Comparison of ENCODE assay signal across 8 mouse cellular contexts in the genomic region with DNA sequence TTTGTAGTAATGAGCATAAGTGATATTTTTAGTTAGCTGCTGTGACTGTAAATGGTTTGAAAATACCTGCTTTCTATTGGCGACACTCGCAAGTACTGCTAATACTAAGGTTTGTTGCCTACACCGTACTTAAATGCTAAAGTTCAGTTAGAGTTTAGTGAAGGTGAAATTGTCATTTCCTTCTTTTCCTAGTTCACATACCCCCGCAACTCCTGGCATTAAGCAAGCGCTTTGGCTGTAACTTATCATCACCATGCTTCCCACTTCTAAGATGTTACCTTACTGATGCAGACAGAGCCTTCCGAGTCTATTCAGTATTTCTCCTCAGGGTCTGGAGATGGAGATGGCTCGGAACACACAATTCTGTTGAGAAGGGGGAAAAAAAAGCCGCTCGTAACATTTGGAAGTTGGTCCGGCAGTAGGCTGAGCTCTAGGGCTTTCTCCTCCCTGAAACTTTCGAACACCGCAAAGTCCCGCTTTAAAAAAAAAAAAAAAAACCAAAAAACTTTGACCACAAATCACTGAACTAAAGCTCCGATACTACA. TPM values are rescaled to one million over a fixed set of nuclear protein-coding genes. Genes with fewer than 3 reads are reported as not detected.
DNase-seq lines count a peak whose midpoint lies in the region; ATAC-seq and TF ChIP-seq lines count a peak whose summit lies in the region.

No protein-coding gene starts in this region.

- no peaks in the 10 kb centered on the region for H3K9me3 ChIP-seq in liver, embryonic 11.5 days (ENCODE audit: control insufficient read depth, low read length)
- H3K9me3 ChIP-seq in embryonic facial prominence, embryonic 14.5 days (ENCODE audit: control insufficient read depth, low read length) = no peaks in the 10 kb centered on the region
- H3K9me3 ChIP-seq in intestine, postnatal 0 days (ENCODE audit: control insufficient read depth) = no peaks in the 10 kb centered on the region
- no peaks in the 10 kb centered on the region for H3K9me3 ChIP-seq in neural tube, embryonic 12.5 days

- WGBS in liver, embryonic 11.5 days = 33% methylated on average over 14 of the region's 14 CpGs
- 24% methylated on average over 14 of the region's 14 CpGs for WGBS in embryonic facial prominence, embryonic 14.5 days
- 32% methylated on average over 14 of the region's 14 CpGs for WGBS in intestine, postnatal 0 days
- WGBS in neural tube, embryonic 12.5 days = 30% methylated on average over 14 of the region's 14 CpGs

- no peaks in the 10 kb centered on the region for H3K36me3 ChIP-seq in liver, embryonic 11.5 days (ENCODE audit: control insufficient read depth, insufficient read depth, low read length)
- no peaks in the 10 kb centered on the region for H3K36me3 ChIP-seq in embryonic facial prominence, embryonic 14.5 days (ENCODE audit: control insufficient read depth, insufficient read depth, low read length)
- no peaks in the 10 kb centered on the region for H3K36me3 ChIP-seq in intestine, postnatal 0 days (ENCODE audit: control insufficient read depth, insufficient read depth)
- no peaks in the 10 kb centered on the region for H3K36me3 ChIP-seq in neural tube, embryonic 12.5 days

- DNase-seq in liver, embryonic 11.5 days (ENCODE audit: low spot score) = no peak
- DNase-seq in liver = no peak
- no peak for DNase-seq in embryonic facial prominence, embryonic 14.5 days (ENCODE audit: low spot score)
- no peak for DNase-seq in adipocyte (ENCODE audit: low spot score)
- no peak for DNase-seq in left cerebral cortex, postnatal 25 days (ENCODE audit: low spot score in 2 of 2)
- no peak for DNase-seq in right cerebral cortex, postnatal 4 days

- no peak for ATAC-seq in liver, embryonic 11.5 days (replicated peaks; ENCODE audit: low FRiP score)
- ATAC-seq in embryonic facial prominence, embryonic 14.5 days (ENCODE audit: low read depth) = no peak
- no peak for ATAC-seq in intestine, postnatal 0 days
- no peak for ATAC-seq in neural tube, embryonic 12.5 days (ENCODE audit: low FRiP score, low read depth)

- TF ChIP-seq CTCF in intestine, postnatal 0 days (IDR thresholded peaks at IDR 0.05; ENCODE audit: low read depth) = no peak

- no peak overlapping the region for H3K27ac ChIP-seq in liver, embryonic 11.5 days (ENCODE audit: low read depth, low read length)
- no peak overlapping the region for H3K27ac ChIP-seq in embryonic facial prominence, embryonic 14.5 days (replicated peaks; ENCODE audit: low read depth, low read length)
- H3K27ac ChIP-seq in intestine, postnatal 0 days (ENCODE audit: low read depth, low read length) = no peak overlapping the region
- no peak overlapping the region for H3K27ac ChIP-seq in neural tube, embryonic 12.5 days

- H3K4me2 ChIP-seq in liver, embryonic 11.5 days = peak overlapping the region; percentile 50
- H3K4me2 ChIP-seq in embryonic facial prominence, embryonic 14.5 days (ENCODE audit: low read depth, low read length) = peak overlapping the region; percentile 52
- peak overlapping the region; percentile 52 for H3K4me2 ChIP-seq in intestine, postnatal 0 days (replicated peaks; ENCODE audit: low read depth)
- H3K4me2 ChIP-seq in neural tube, embryonic 12.5 days (replicated peaks) = peak overlapping the region; percentile 49

- H3K27me3 ChIP-seq in liver, embryonic 11.5 days (replicated peaks; ENCODE audit: control insufficient read depth, insufficient read depth, low read length) = peaks cover 61% of the 10 kb centered on the region
- H3K27me3 ChIP-seq in embryonic facial prominence, embryonic 14.5 days (replicated peaks; ENCODE audit: control insufficient read depth, insufficient read depth, low read length) = peaks cover 58% of the 10 kb centered on the region
- peaks cover 35% of the 10 kb centered on the region for H3K27me3 ChIP-seq in intestine, postnatal 0 days (replicated peaks; ENCODE audit: control insufficient read depth, insufficient read depth, low read length)
- peaks cover 31% of the 10 kb centered on the region for H3K27me3 ChIP-seq in neural tube, embryonic 12.5 days (replicated peaks)

- 0 out of 2 replicates have a peak, but pooled peaks cover 2% of the 10 kb centered on the region for H3K4me1 ChIP-seq in liver, embryonic 11.5 days (replicated peaks; ENCODE audit: control insufficient read depth, insufficient read depth, low read length)
- no peaks in the 10 kb centered on the region for H3K4me1 ChIP-seq in embryonic facial prominence, embryonic 14.5 days (ENCODE audit: control insufficient read depth, insufficient read depth, low read length)
- no peaks in the 10 kb centered on the region for H3K4me1 ChIP-seq in intestine, postnatal 0 days (replicated peaks; ENCODE audit: control insufficient read depth, insufficient read depth, low read length)
- no peaks in the 10 kb centered on the region for H3K4me1 ChIP-seq in neural tube, embryonic 12.5 days

- intact Hi-C loops in left cerebral cortex, postnatal 25 days (cut with DNase I) = loop anchor here (5.0 kb wide), 2 partner anchors 153 to 177 kb away; partner anchors contain the start of genes Eif2s3x and Maged1

- 0 out of 2 replicates have a peak overlapping the region, but pooled peaks have one; percentile 3 for H3K4me3 ChIP-seq in liver, embryonic 11.5 days (ENCODE audit: low read depth, low read length)
- peak overlapping the region; percentile 58 for H3K4me3 ChIP-seq in embryonic facial prominence, embryonic 14.5 days (ENCODE audit: low read depth, low read length)
- H3K4me3 ChIP-seq in intestine, postnatal 0 days (ENCODE audit: low read depth, low read length) = peak overlapping the region; percentile 61
- no peak overlapping the region for H3K4me3 ChIP-seq in neural tube, embryonic 12.5 days

- H3K9ac ChIP-seq in liver, embryonic 11.5 days (ENCODE audit: low read depth, low read length) = no peak overlapping the region
- H3K9ac ChIP-seq in embryonic facial prominence, embryonic 14.5 days (ENCODE audit: low read depth, low read length) = no peak overlapping the region
- H3K9ac ChIP-seq in intestine, postnatal 0 days (ENCODE audit: low read depth, low read length) = no peak overlapping the region
- H3K9ac ChIP-seq in neural tube, embryonic 12.5 days = no peak overlapping the region

RNA-seq across cellular contexts. Expression of gene Fam90a1b, which starts 1.1 kb away (rescaled TPM):
- not detected in 2 replicates for polyA plus RNA-seq in liver, embryonic 11.5 days (2014; fragmentation: Nextera tagmentation; extraction: Ambion mirVana)
- not detected in 2 replicates for polyA plus RNA-seq in embryonic facial prominence, embryonic 14.5 days (2014; fragmentation: Nextera tagmentation; extraction: Ambion mirVana)
- 0.05 TPM in 1 of 2 replicates, not detected in the other for polyA plus RNA-seq in intestine, postnatal 0 days (2015; fragmentation: Nextera tagmentation; extraction: Ambion mirVana)
- not detected in 2 replicates for polyA plus RNA-seq in neural tube, embryonic 12.5 days (2016; fragmentation: Nextera tagmentation; extraction: Ambion mirVana)
- not detected for total RNA-seq in left cerebral cortex, postnatal 25 days (2021)

RNA-seq across cellular contexts. Expression of gene Apoo, which starts 1.5 kb away (rescaled TPM):
- 73.9 and 74.6 TPM in 2 replicates for polyA plus RNA-seq in liver, embryonic 11.5 days (2014; fragmentation: Nextera tagmentation; extraction: Ambion mirVana)
- polyA plus RNA-seq in embryonic facial prominence, embryonic 14.5 days (2014; fragmentation: Nextera tagmentation; extraction: Ambion mirVana) = 81.0 and 88.3 TPM in 2 replicates
- polyA plus RNA-seq in intestine, postnatal 0 days (2015; fragmentation: Nextera tagmentation; extraction: Ambion mirVana) = 91.0 and 102 TPM in 2 replicates
- polyA plus RNA-seq in neural tube, embryonic 12.5 days (2016; fragmentation: Nextera tagmentation; extraction: Ambion mirVana) = 121 and 122 TPM in 2 replicates
- total RNA-seq in left cerebral cortex, postnatal 25 days (2021) = 10 to 100 TPM; 71.5 to 84.3 TPM
